Mouse (Mus musculus) olfactory bulb, adult 2 months (tissue): ENCODE measurements around the gene Mfap1a.

Experiments
- CTCF ChIP-seq: fragments of 200-500 bp; IDR thresholded peaks from 2 replicates; pipeline ENCODE4 v1.5.1; 2012; ENCODE audit warnings: low read depth, mild to moderate bottlenecking, low read length, moderate library complexity; ENCODE audit not compliant: insufficient read depth
- POLR2A ChIP-seq: fragments of 200-500 bp; IDR thresholded peaks from 2 replicates; pipeline ENCODE4 v1.6.1; 2012; ENCODE audit warnings: mild to moderate bottlenecking, low read depth, low read length, moderate library complexity; ENCODE audit not compliant: insufficient read depth

DNA sequence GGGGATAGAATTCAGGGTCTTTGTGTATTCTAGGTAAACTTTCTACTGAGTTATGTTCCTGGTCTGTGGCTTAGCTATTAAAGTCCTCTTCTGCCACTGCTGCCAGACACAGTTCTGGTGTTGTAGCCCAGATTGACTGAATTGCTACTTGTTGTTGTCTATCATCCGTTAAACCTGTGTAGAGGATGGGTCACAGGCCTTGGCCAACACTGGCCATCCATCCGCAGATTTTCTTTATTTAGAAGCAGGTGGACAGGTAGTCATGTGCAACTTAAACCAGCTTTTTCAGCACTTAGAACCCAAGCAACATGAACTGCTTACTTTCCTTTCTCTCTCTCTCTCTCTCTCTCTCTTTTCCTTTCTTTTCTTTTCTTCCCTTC, 1.5 kb upstream of the Mfap1a start:
- no peak for TF ChIP-seq CTCF
- no peak for TF ChIP-seq POLR2A
